Mouse (Mus musculus): ENCODE data around the gene Galnt2.

Galnt2 gene

GRCm38 (mm10) chr8:124234496-124234895 is 3.3 kb downstream of the Galnt2 start:
- DNase-seq (ENCODE audit: low read depth, low spot score): no peak

GRCm38 (mm10) chr8:124235536-124235935 is 4.3 kb downstream of the Galnt2 start:
- DNase-seq (ENCODE audit: low read depth, low spot score): no peak

- DNase-seq (ENCODE audit: low read depth, low spot score): no peak
These were observed 8.2 kb downstream of the Galnt2 start for GRCm38 (mm10) chr8:124239350-124239749.

GRCm38 (mm10) chr8:124240932-124241331 is 9.7 kb downstream of the Galnt2 start:
- no peak for DNase-seq (ENCODE audit: low read depth, low spot score)

- DNase-seq (ENCODE audit: low read depth, low spot score): no peak
These were observed 11.0 kb downstream of the Galnt2 start for GRCm38 (mm10) chr8:124242208-124242607.

GRCm38 (mm10) chr8:124242913-124243312 is 11.7 kb downstream of the Galnt2 start:
- no peak for DNase-seq (ENCODE audit: low read depth, low spot score)

GRCm38 (mm10) chr8:124247581-124247980 is 16.4 kb downstream of the Galnt2 start:
- DNase-seq (ENCODE audit: low read depth, low spot score): no peak

- DNase-seq (ENCODE audit: low read depth, low spot score): no peak
These were observed 17.5 kb downstream of the Galnt2 start for GRCm38 (mm10) chr8:124248688-124249087.

GRCm38 (mm10) chr8:124250255-124250654 is 19.1 kb downstream of the Galnt2 start:
- no peak for DNase-seq (ENCODE audit: low read depth, low spot score)

- DNase-seq (ENCODE audit: low read depth, low spot score): peak; percentile 33
These were observed 19.6 kb downstream of the Galnt2 start for GRCm38 (mm10) chr8:124250785-124251184.

GRCm38 (mm10) chr8:124252533-124252950 is 21.4 kb downstream of the Galnt2 start:
- no peak for DNase-seq (ENCODE audit: low read depth, low spot score)

GRCm38 (mm10) chr8:124253939-124254338 is 22.7 kb downstream of the Galnt2 start:
- DNase-seq (ENCODE audit: low read depth, low spot score): no peak

GRCm38 (mm10) chr8:124256841-124257240 is 25.6 kb downstream of the Galnt2 start:
- DNase-seq (ENCODE audit: low read depth, low spot score): no peak

GRCm38 (mm10) chr8:124257363-124257762 is 26.2 kb downstream of the Galnt2 start:
- no peak for DNase-seq (ENCODE audit: low read depth, low spot score)

- DNase-seq (ENCODE audit: low read depth, low spot score): no peak
These were observed 28.0 kb downstream of the Galnt2 start for GRCm38 (mm10) chr8:124259146-124259545.

- no peak for DNase-seq (ENCODE audit: low read depth, low spot score)
These were observed 28.7 kb downstream of the Galnt2 start for GRCm38 (mm10) chr8:124259925-124260324.

GRCm38 (mm10) chr8:124260371-124260770 is 29.2 kb downstream of the Galnt2 start:
- DNase-seq (ENCODE audit: low read depth, low spot score): no peak

- DNase-seq (ENCODE audit: low read depth, low spot score): no peak
These were observed 31.9 kb downstream of the Galnt2 start for GRCm38 (mm10) chr8:124263058-124263457.

- DNase-seq (ENCODE audit: low read depth, low spot score): no peak
These were observed 32.8 kb downstream of the Galnt2 start for GRCm38 (mm10) chr8:124264032-124264431.

GRCm38 (mm10) chr8:124264671-124265070 is 33.5 kb downstream of the Galnt2 start:
- no peak for DNase-seq (ENCODE audit: low read depth, low spot score)

GRCm38 (mm10) chr8:124265130-124265529 is 33.9 kb downstream of the Galnt2 start:
- DNase-seq (ENCODE audit: low read depth, low spot score): no peak

GRCm38 (mm10) chr8:124265798-124266197 is 34.6 kb downstream of the Galnt2 start:
- DNase-seq (ENCODE audit: low read depth, low spot score): no peak

GRCm38 (mm10) chr8:124267206-124267605 is 36.0 kb downstream of the Galnt2 start:
- DNase-seq (ENCODE audit: low read depth, low spot score): no peak

- no peak for DNase-seq (ENCODE audit: low read depth, low spot score)
These were observed 39.3 kb downstream of the Galnt2 start for GRCm38 (mm10) chr8:124270504-124270903.

All from forelimb bud, embryonic 11.5 days (tissue).